Mouse (Mus musculus) mouse embryonic stem cell (cell line): ENCODE measurements around the gene Zfp280c.

ENCODE experiments used
- in situ Hi-C, 2 experiments: fragments of 300-500 bp; cut with MboI; formaldehyde crosslinking; loops; 1 replicate in 1 of 2; 3 replicates in 1 of 2; pipeline ENCODE4 v1.14.3; 2019 to 2020; ENCODE audit warnings: low sequenced_read_pairs in 2 of 2, low pct_unique_long_range_greater_than_20kb in 1 of 2, mixed read lengths in 1 of 2; ENCODE audit not compliant: unreplicated experiment in 1 of 2

Gene Zfp280c

GRCm38 (mm10) chrX:48513824-48514223 is 80.5 kb downstream of the Zfp280c start:
- in situ Hi-C loops: no loop called here

DNA sequence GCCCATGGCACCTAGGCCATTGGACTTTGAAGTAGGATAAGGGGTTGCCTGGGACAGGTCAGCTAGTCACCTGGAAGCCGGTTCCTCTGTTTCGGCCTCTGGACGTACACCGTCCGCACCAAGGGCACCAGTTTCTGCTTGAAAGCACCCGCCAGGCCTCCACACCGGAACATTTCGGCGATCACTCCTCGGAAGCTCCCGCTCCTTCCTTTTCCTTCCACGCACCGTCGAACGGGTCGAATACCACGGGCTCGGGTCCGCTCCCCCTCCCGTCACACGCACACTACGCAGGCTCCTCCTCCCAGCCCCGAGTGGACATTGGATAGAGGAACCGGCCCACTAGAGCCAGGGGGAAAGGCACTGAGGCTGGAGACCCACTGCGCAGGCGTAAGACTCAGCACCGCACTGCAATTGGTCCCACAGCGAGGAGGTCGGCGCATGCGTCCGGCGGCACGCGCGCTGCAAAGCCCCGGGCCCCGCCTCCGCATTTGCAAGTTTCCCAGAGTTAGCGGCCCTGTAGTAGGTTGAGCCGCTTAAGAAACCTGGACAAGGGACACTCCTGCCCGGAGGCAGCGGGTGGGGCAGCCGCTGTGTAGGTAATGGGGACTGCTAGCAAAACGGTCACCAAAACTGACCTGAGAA is 81.0 kb downstream of the Zfp280c start, which contains the start of gene Aifm1:
Gene Aifm1 (minus strand): TSS at position 398 of the 642 bp plus-strand sequence.
- in situ Hi-C loops: no loop called here

DNA sequence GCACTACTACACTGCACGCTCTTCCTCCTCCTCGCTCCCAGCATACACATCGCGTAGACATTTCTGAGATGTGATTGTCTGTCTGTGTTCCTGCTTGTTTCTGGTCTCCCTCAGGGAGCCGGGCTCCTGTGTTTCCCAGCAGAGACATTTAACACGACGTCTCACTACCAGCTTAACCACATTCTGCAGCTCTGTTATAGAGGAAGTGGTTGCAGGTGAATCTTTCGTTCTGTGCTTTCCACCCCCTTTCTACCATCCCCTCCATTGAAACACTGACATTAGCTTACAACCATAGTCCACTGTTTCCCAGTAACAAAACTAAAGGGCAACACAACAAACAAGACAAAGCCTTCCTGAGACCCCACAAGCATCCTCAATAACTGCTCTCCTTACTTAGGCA is 100.5 kb downstream of the Zfp280c start:
- in situ Hi-C loops: no loop called here
